Mouse (Mus musculus) kidney, adult 11 months (tissue): ENCODE measurements around the gene Dlgap3.

Experiments used
- DNase-seq: peaks from one replicate; pipeline ENCODE4 v3.0.0; 2022

Dlgap3 gene

DNA sequence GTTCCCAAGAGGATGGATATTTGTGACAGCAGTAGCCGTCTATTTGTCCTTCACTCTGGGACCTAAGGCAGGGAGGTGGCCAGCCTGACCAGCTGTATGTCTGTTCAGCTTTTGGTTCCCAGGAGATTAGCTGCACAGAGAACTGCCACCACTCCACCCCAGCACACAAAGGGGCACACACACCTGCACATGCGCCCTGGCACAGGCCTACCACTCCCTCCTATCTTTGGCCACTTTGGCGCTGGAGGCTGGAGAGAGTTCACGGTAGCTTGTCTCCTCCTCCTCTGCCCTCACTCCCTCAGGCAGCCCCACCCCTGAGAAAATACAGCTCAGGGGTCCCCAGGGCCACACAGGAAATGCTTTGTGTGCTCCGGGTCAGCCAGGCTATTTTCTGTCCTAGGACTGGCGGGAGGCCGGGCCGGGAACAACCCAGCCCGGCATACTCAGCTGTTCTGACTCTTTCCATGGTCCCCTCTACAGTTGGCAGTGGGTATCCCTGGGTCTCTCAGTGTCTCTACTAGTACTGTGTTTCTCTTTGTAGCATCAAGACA is 109.5 kb downstream of the Dlgap3 start:
- DNase-seq, result peak; percentile 51

DNA sequence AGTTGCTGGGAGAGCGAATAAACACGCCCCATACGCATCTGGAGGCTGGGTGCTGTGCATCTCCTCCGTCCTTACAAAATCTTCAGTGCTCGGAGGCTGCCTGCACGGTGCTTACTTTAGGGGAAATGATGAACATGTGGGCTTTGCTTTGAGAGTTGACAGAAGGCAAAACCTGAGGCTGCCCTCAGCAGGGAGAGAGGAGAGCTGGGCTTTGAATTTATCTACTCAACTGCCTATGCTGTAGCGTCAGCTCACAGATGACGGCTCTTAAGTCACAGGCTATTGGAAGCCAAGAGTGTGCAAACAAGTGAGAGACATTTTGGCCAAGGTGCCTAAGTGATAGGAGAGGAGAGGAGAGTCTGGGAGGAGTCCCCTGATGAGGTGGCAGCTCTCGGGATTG is 110.2 kb downstream of the Dlgap3 start:
- no peak for DNase-seq
